Mouse (Mus musculus) neural tube, embryonic 14.5 days (tissue): ENCODE measurements around the gene Cyb5r2. TPM values are rescaled to one million over a fixed set of nuclear protein-coding genes. Genes with fewer than 3 reads are reported as not detected.

ENCODE experiments used
- ATAC-seq: fragments of 200-750 bp; cut with Nextera tagmentation; 2 replicates; pipeline ENCODE4 v1.8.0; 2017; ENCODE audit warnings: low read depth, mild to moderate bottlenecking, moderate TSS enrichment, moderate library complexity
- H3K27ac ChIP-seq: fragments of 300-500 bp; sonication (generic); 2 replicates; pipeline ENCODE4 v1.5.1; 2014; ENCODE audit warnings: low read depth, mild to moderate bottlenecking, control low read depth, low read length, moderate library complexity, mixed read lengths
- H3K27me3 ChIP-seq: fragments of 300-500 bp; sonication (generic); 2 replicates; pipeline ENCODE4 v1.6.1; 2014; ENCODE audit warnings: low read length; ENCODE audit not compliant: control insufficient read depth, insufficient read depth
- H3K36me3 ChIP-seq: fragments of 300-500 bp; sonication (generic); 2 replicates; pipeline ENCODE4 v1.6.1; 2014; ENCODE audit warnings: low read length, mixed read lengths; ENCODE audit not compliant: control insufficient read depth, insufficient read depth
- H3K4me1 ChIP-seq: fragments of 300-500 bp; sonication (generic); 2 replicates; pipeline ENCODE4 v1.6.1; 2014; ENCODE audit warnings: low read length; ENCODE audit not compliant: control insufficient read depth, insufficient read depth
- H3K4me2 ChIP-seq: fragments of 300-500 bp; sonication (generic); 2 replicates; pipeline ENCODE4 v1.6.1; 2014; ENCODE audit warnings: mild to moderate bottlenecking, low read depth, low read length, control low read depth
- H3K4me3 ChIP-seq: fragments of 300-500 bp; sonication (generic); 2 replicates; pipeline ENCODE4 v1.5.1; 2014; ENCODE audit warnings: low read depth, low read length, control low read depth, mixed read lengths
- H3K9ac ChIP-seq: fragments of 300-500 bp; sonication (generic); replicated peaks from 2 replicates; pipeline ENCODE4 v1.6.1; 2014; ENCODE audit warnings: low read depth, mild to moderate bottlenecking, control low read depth, low read length, mixed read lengths
- H3K9me3 ChIP-seq: fragments of 300-500 bp; sonication (generic); 2 replicates; pipeline ENCODE4 v1.6.1; 2016; ENCODE audit warnings: low read length; ENCODE audit not compliant: control insufficient read depth
- WGBS: fragments of 180-500 bp; shearing (Covaris S2); extraction: QIAGEN DNeasy Blood & Tissue Kit; methylation state at CpG from one replicate; pipeline ENCODE4 v1.1.7; 2014; 5-methylcytosine and 5-hydroxymethylcytosine counted together
- polyA plus RNA-seq: library from polyadenylated mRNA; unstranded; fragments of >200 nt; fragmentation: Nextera tagmentation; extraction: Ambion mirVana; gene quantifications from 2 replicates; pipeline ENCODE4 v1.2.1, GENCODE M21; 2014

The Cyb5r2 gene
- polyA plus RNA-seq, 1 experiment from 2014 or later, result 0.29 TPM

GRCm38 (mm10) chr7:107708491-107709112 lies 49.2 kb downstream of the Cyb5r2 start:
- Histone ChIP-seq H3K27ac (no peak overlapping the region), H3K27me3 (no peaks in the 10 kb centered on the region), H3K4me1 (no peaks in the 10 kb centered on the region), H3K36me3 (no peaks in the 10 kb centered on the region), H3K4me3 (peak overlapping the region; percentile 1; the same call in 1 of the 2 replicates), H3K9me3 (no peaks in the 10 kb centered on the region), H3K9ac (no peak overlapping the region), H3K4me2 (peak overlapping the region; percentile 29)
- ATAC-seq, result peak; percentile 92
- 6% methylated on average over 10 of the region's 10 CpGs for WGBS

GRCm38 (mm10) chr7:107707650-107708049 lies 50.2 kb downstream of the Cyb5r2 start:
- H3K4me1 ChIP-seq, result no peaks in the 10 kb centered on the region
- H3K9ac ChIP-seq, result no peak overlapping the region
- no peaks in the 10 kb centered on the region for H3K9me3 ChIP-seq
- ATAC-seq, result no peak
- WGBS, result 78% methylated on average over 9 of the region's 9 CpGs
- no peak overlapping the region for H3K4me2 ChIP-seq
- no peaks in the 10 kb centered on the region for H3K27me3 ChIP-seq
- no peaks in the 10 kb centered on the region for H3K36me3 ChIP-seq
- H3K27ac ChIP-seq, result no peak overlapping the region
- H3K4me3 ChIP-seq, result no peak overlapping the region

- ATAC-seq, result no peak
- WGBS, result 67% methylated on average over 5 of the region's 5 CpGs
- H3K9me3 ChIP-seq, result no peaks in the 10 kb centered on the region
These were observed 51.9 kb downstream of the Cyb5r2 start for GRCm38 (mm10) chr7:107705941-107706340.

GRCm38 (mm10) chr7:107702461-107703380 lies 55.1 kb downstream of the Cyb5r2 start:
- no peak overlapping the region for H3K4me2 ChIP-seq
- H3K9me3 ChIP-seq, result no peaks in the 10 kb centered on the region
- no peaks in the 10 kb centered on the region for H3K36me3 ChIP-seq
- H3K27ac ChIP-seq, result no peak overlapping the region
- WGBS, result 62% methylated on average over 13 of the region's 13 CpGs
- peaks cover under 1% of the 10 kb centered on the region; the same call in 1 of the 2 replicates for H3K27me3 ChIP-seq
- no peak for ATAC-seq
- H3K9ac ChIP-seq, result no peak overlapping the region
- no peak overlapping the region for H3K4me3 ChIP-seq
- no peaks in the 10 kb centered on the region for H3K4me1 ChIP-seq

More at GRCm38 (mm10) chr7:107705941-107706340, 51.9 kb downstream of the Cyb5r2 start:
- Histone ChIP-seq H3K27me3 (no peaks in the 10 kb centered on the region; the same call in 1 of the 2 replicates), H3K9ac (no peak overlapping the region), H3K27ac (no peak overlapping the region), H3K4me3 (no peak overlapping the region), H3K4me1 (no peaks in the 10 kb centered on the region), H3K36me3 (no peaks in the 10 kb centered on the region), H3K4me2 (no peak overlapping the region)

- Histone ChIP-seq H3K4me1 (no peaks in the 10 kb centered on the region), H3K4me3 (no peak overlapping the region), H3K9me3 (no peaks in the 10 kb centered on the region), H3K9ac (no peak overlapping the region), H3K36me3 (no peaks in the 10 kb centered on the region), H3K4me2 (no peak overlapping the region), H3K27ac (no peak overlapping the region), H3K27me3 (peaks cover 8% of the 10 kb centered on the region; the same call in 1 of the 2 replicates)
- WGBS, result 80% methylated on average over 5 of the region's 5 CpGs
- ATAC-seq, result no peak
These were observed 57.2 kb downstream of the Cyb5r2 start for GRCm38 (mm10) chr7:107700646-107701045.

GRCm38 (mm10) chr7:107699926-107700325 lies 57.9 kb downstream of the Cyb5r2 start:
- Histone ChIP-seq H3K9ac (no peak overlapping the region), H3K36me3 (no peaks in the 10 kb centered on the region), H3K9me3 (no peaks in the 10 kb centered on the region), H3K4me1 (no peaks in the 10 kb centered on the region), H3K4me2 (no peak overlapping the region), H3K4me3 (no peak overlapping the region), H3K27me3 (peaks cover 10% of the 10 kb centered on the region; the same call in 1 of the 2 replicates), H3K27ac (no peak overlapping the region)
- ATAC-seq, result no peak
- WGBS, result 87% methylated on average over 1 of the region's 1 CpGs

Other genes with a start within 250 kb of the Cyb5r2 start
- gene Olfml1, start 190.6 kb downstream of the Cyb5r2 start, polyA plus RNA-seq, result 0.28 and 4.6 TPM in 2 replicates
- 2.0 and 2.3 TPM in 2 replicates for gene Ppfibp2, start 162.8 kb downstream of the Cyb5r2 start, polyA plus RNA-seq
- gene 5330417H12Rik, start 132.9 kb downstream of the Cyb5r2 start, polyA plus RNA-seq, result not detected in 2 replicates
- gene Ovch2, start 43.2 kb upstream of the Cyb5r2 start, polyA plus RNA-seq, result not detected in 2 replicates
- not detected in 2 replicates for gene Olfr467, start 54.2 kb upstream of the Cyb5r2 start, polyA plus RNA-seq
- gene Olfr469, start 67.5 kb upstream of the Cyb5r2 start, polyA plus RNA-seq, result not detected in 2 replicates
- gene Olfr470, start 89.5 kb upstream of the Cyb5r2 start, polyA plus RNA-seq, result not detected in 2 replicates
- not detected in 2 replicates for gene Olfr472, start 139.9 kb upstream of the Cyb5r2 start, polyA plus RNA-seq
- gene Olfr473, start 172.4 kb upstream of the Cyb5r2 start, polyA plus RNA-seq, result not detected in 2 replicates
- gene Olfr474, start 196.6 kb upstream of the Cyb5r2 start, polyA plus RNA-seq, result not detected in 2 replicates
- not detected in 2 replicates for gene Olfr476, start 206.8 kb upstream of the Cyb5r2 start, polyA plus RNA-seq
- not detected in 2 replicates for gene Olfr477, start 228.7 kb upstream of the Cyb5r2 start, polyA plus RNA-seq